Mouse (Mus musculus) left cerebral cortex, adult 8-10 months (tissue): ENCODE measurements around the gene Mmp2. TPM values are rescaled to one million over a fixed set of nuclear protein-coding genes. Genes with fewer than 3 reads are reported as not detected.
"Not testable (repeated sequence)": the region's sequence is repeated elsewhere in the genome, so short reads cannot be mapped to it uniquely, and the experiment has no call there.

ENCODE experiments used
- DNase-seq, 2 experiments: peaks; one replicate each; pipeline ENCODE4 v3.0.0; 2022; ENCODE audit warnings: low spot score in 2 of 2
- total RNA-seq, 4 experiments: library from RNA; stranded (reverse); gene quantifications; 2 replicates each; pipeline ENCODE4 v1.2.4; 2022

The Mmp2 gene
- 1 to 10 TPM; 1.8 to 4.7 (median 4.1) TPM for total RNA-seq

DNA sequence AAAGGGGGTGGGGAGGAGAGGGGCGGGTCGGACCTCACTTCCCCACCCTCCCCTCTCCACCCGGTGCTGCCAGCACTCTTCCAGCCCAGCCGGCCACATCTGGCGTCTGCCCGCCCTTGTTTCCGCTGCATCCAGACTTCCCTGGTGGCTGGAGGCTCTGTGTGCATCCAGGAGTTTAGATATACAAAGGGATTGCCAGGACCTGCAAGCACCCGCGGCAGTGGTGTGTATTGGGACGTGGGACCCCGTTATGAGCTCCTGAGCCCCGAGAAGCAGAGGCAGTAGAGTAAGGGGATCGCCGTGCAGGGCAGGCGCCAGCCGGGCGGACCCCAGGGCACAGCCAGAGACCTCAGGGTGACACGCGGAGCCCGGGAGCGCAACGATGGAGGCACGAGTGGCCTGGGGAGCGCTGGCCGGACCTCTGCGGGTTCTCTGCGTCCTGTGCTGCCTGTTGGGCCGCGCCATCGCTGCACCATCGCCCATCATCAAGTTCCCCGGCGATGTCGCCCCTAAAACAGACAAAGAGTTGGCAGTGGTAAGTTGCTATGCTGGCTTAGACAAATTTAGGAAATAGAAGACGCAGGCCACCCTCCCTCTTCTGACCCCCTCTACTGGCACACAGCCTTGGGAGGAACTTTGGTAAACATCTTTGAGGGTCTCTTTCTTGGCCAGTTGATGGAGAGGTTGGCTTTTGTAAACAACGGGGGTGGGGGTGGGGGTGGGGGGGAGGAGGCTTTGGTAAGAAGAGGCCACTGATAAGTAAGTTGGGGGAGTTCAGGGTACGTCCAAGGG is at the start of gene Mmp2:
Gene Mmp2, plus strand, starts transcription at position 49 of the 792 bp plus-strand sequence.
- DNase-seq = no peak

GRCm38 (mm10) chr8:92780976-92781375 is 46.1 kb upstream of the Mmp2 start:
- no peak for DNase-seq

- no peak for DNase-seq
Observed at GRCm38 (mm10) chr8:92783906-92784610, 43.0 kb upstream of the Mmp2 start.

GRCm38 (mm10) chr8:92790835-92791234 is 36.3 kb upstream of the Mmp2 start:
- no peak for DNase-seq

- DNase-seq = not testable (repeated sequence)
Observed at GRCm38 (mm10) chr8:92791999-92792398, 35.1 kb upstream of the Mmp2 start.

DNA sequence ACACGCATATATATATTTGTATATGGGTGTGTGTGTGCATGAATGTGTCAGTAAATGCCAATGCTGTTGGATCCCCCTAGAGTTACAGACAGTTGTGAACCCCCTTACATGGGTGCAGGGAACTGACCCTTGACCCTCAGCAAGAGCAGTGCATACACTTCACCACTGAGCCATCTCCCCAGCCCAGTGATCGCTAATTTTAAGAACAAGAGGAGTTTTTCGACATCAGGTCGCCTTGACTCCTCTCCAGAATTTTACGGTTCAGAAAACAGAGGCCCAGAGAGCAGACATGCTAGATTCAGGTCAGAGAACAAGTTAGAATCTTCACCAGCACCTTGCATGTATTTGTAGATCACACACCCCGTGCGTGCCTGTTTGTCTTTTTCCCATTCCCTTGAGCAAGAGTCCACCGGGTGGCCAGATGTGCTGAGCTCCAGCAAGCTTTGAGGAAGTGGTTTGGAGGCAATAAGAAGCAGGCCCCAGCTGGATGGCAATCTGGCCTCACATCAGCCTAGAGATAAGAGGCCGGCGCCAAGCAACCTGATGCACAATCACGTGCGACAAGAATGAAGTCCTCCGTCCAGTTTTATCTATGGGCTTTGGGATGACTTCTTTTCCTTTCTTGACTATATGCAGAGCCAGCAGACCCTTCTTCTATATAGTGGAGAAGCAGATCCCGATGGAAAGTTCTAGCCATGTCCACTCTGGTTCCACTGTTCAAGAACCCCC is 33.1 kb upstream of the Mmp2 start:
- DNase-seq = no peak

DNA sequence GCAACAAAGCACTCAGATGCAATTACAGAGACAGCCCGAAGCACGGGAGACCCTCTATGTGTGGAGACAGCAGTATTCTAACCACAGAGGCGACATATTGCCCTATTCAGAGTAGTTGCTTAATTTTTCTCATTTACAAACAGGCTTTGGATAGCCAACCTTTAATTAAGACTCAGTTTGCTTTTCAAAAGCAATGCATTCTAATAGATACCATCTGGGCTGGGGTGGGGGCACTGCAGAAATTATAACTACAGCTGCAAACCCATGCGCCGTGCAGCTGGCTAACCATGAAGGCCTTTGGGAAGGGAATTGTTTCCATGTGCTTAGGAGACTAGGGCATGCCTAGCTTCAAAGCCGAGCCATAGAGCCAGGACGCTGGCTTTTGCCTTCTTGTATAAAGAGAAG is 29.6 kb upstream of the Mmp2 start:
- DNase-seq = no peak

- DNase-seq = no peak
Observed at GRCm38 (mm10) chr8:92799406-92799805, 27.7 kb upstream of the Mmp2 start.

GRCm38 (mm10) chr8:92801231-92801630 is 25.9 kb upstream of the Mmp2 start:
- DNase-seq = no peak

GRCm38 (mm10) chr8:92802591-92802990 is 24.5 kb upstream of the Mmp2 start:
- no peak for DNase-seq

DNA sequence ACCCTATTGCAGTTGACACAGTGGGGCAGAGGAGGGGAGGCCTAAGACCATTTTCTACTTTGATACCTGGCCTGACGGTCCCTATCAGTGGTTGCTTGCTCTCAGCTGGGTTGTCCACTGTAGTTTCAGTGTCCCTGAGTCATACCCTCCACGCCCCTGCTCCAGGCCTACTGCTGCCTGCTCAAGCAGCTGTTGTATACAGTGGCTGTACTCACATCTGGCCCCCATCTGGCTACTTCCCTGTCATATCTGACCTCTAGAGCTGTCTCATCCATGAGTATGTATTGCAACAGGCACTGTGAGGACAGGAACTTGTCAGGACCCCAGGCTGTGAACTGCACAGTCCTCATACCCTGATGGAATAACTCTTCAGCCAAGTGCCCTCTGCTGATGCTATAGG is 14.3 kb upstream of the Mmp2 start:
- DNase-seq = no peak

GRCm38 (mm10) chr8:92815661-92816060 is 11.4 kb upstream of the Mmp2 start:
- DNase-seq = no peak

- DNase-seq = peak; percentile 77 to 89
Observed at GRCm38 (mm10) chr8:92817928-92818818, 8.9 kb upstream of the Mmp2 start.

- DNase-seq = no peak
Observed at GRCm38 (mm10) chr8:92821151-92821550, 5.9 kb upstream of the Mmp2 start.

DNA sequence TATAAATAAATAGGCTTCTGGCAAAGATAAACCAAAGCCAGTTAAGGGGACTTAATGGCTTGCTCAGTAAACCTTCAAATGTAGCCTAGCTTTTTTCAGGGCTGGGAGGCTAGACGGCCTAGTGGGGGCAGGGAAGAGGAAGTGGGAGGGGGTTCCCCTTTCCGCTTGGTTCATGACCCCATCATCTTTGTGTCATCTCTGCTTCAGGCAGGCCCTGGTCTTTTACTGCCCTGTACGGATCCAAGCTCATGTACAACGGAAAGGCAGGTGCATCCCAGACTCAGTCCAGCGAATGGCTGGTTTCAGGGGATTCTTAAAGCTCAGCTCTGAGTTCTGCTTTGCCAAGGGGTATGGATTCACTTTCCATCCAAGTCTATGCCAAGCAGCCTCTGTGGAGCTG is 4.7 kb upstream of the Mmp2 start:
- DNase-seq = no peak

GRCm38 (mm10) chr8:92825991-92826390 is 1.1 kb upstream of the Mmp2 start:
- DNase-seq = no peak

DNA sequence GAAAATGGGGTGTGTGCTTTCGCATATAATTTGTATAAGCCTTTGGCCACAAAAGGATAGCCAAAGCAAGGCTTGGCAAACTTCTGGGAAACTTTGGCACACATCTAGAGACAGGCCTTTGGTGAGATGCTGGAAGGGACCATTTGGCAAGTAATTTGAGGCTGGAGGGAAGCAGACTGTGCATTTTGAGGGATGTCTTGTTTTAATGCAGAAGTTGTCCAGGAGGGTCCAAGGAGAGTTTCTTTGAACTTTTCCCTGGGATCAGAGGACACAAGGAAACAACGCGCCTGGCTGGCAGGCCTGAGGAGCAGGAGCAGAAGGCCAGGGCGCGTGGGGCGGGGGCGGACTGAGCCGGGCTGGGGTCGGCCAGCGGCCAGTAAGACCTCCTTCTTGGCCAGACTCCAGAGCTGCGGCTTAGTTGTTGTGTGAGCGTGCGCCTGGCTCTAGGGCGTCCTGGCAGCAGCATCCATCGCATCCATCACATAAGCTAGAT is 1.2 kb downstream of the Mmp2 start:
- DNase-seq = peak in 1 of 2 experiments; percentile 23

GRCm38 (mm10) chr8:92834065-92834731 is 7.1 kb downstream of the Mmp2 start:
- DNase-seq = no peak

DNA sequence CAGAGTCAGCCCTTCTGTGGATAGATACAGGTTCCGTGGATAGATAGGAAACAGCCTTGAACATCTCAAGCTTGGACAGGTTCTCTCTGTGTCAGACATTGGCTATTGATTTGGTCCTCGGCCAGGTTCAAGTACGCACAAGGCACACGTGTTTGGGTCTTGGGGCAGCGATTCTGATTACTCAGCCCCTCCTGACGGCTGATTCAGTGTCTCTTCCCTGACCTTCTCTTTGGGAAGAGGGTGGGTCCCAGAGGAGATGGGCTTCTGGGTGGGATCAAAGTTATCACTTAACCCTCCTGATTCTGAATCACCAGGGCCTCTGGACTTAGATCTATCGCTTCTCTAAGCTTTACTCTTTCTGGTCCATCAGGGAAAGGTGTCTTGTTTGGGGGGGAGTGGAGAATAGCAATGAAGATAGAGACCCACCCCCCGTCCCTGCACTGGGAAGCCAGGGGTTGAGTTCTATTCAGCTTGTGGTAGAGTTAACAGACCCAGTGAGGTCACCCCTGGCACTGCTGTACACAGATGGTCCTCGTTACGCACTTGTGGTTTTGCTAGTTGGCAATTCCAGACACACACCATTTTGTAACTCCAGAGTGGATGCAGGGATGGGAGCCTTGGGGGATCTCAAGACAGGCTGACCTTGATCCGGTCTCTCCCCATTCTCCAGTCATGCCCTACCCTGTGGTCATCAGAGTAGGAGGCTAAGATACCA is 7.9 kb downstream of the Mmp2 start:
- DNase-seq = no peak

DNA sequence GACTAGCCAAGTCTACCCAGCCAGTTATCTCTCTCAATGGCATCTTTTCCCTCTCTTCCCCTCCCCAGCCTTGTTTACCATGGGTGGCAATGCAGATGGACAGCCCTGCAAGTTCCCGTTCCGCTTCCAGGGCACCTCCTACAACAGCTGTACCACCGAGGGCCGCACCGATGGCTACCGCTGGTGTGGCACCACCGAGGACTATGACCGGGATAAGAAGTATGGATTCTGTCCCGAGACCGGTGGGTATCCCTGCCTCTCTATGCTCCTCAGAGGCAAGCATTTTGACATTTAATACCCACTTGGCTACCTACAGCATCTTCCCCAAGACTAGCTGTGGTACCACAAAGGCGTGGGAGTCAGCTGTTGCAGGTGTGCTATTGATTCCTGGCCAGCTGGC is 8.8 kb downstream of the Mmp2 start:
- DNase-seq = no peak
